Mouse (Mus musculus) neural tube, embryonic 14.5 days (tissue): ENCODE data around the gene Pxn. TPM values are rescaled to one million over a fixed set of nuclear protein-coding genes. Genes with fewer than 3 reads are reported as not detected.

ENCODE experiments used
- ATAC-seq: fragments of 200-750 bp; cut with Nextera tagmentation; 2 replicates; pipeline ENCODE4 v1.8.0; 2017; ENCODE audit warnings: low read depth, mild to moderate bottlenecking, moderate TSS enrichment, moderate library complexity
- H3K27ac ChIP-seq: fragments of 300-500 bp; sonication (generic); 2 replicates; pipeline ENCODE4 v1.5.1; 2014; ENCODE audit warnings: low read depth, mild to moderate bottlenecking, control low read depth, low read length, moderate library complexity, mixed read lengths
- H3K27me3 ChIP-seq: fragments of 300-500 bp; sonication (generic); 2 replicates; pipeline ENCODE4 v1.6.1; 2014; ENCODE audit warnings: low read length; ENCODE audit not compliant: control insufficient read depth, insufficient read depth
- H3K36me3 ChIP-seq: fragments of 300-500 bp; sonication (generic); 2 replicates; pipeline ENCODE4 v1.6.1; 2014; ENCODE audit warnings: low read length, mixed read lengths; ENCODE audit not compliant: control insufficient read depth, insufficient read depth
- H3K4me1 ChIP-seq: fragments of 300-500 bp; sonication (generic); 2 replicates; pipeline ENCODE4 v1.6.1; 2014; ENCODE audit warnings: low read length; ENCODE audit not compliant: control insufficient read depth, insufficient read depth
- H3K4me2 ChIP-seq: fragments of 300-500 bp; sonication (generic); 2 replicates; pipeline ENCODE4 v1.6.1; 2014; ENCODE audit warnings: mild to moderate bottlenecking, low read depth, low read length, control low read depth
- H3K4me3 ChIP-seq: fragments of 300-500 bp; sonication (generic); 2 replicates; pipeline ENCODE4 v1.5.1; 2014; ENCODE audit warnings: low read depth, low read length, control low read depth, mixed read lengths
- H3K9ac ChIP-seq: fragments of 300-500 bp; sonication (generic); replicated peaks from 2 replicates; pipeline ENCODE4 v1.6.1; 2014; ENCODE audit warnings: low read depth, mild to moderate bottlenecking, control low read depth, low read length, mixed read lengths
- H3K9me3 ChIP-seq: fragments of 300-500 bp; sonication (generic); 2 replicates; pipeline ENCODE4 v1.6.1; 2016; ENCODE audit warnings: low read length; ENCODE audit not compliant: control insufficient read depth
- WGBS: fragments of 180-500 bp; shearing (Covaris S2); extraction: QIAGEN DNeasy Blood & Tissue Kit; methylation state at CpG from one replicate; pipeline ENCODE4 v1.1.7; 2014; 5-methylcytosine and 5-hydroxymethylcytosine counted together
- microRNA-seq: library from miRNA; unstranded; fragments of <30 nt; microRNA quantifications from one replicate; pipeline ENCODE4, GENCODE M21; 2016
- polyA plus RNA-seq: library from polyadenylated mRNA; unstranded; fragments of >200 nt; fragmentation: Nextera tagmentation; extraction: Ambion mirVana; gene quantifications from 2 replicates; pipeline ENCODE4 v1.2.1, GENCODE M21; 2014

The Pxn gene
- polyA plus RNA-seq, 1 experiment from 2014 or later, result 8.5 TPM

- no peaks in the 10 kb centered on the region for H3K27me3 ChIP-seq
- H3K4me3 ChIP-seq, result no peak overlapping the region
- no peaks in the 10 kb centered on the region for H3K4me1 ChIP-seq
- H3K9ac ChIP-seq, result no peak overlapping the region
- H3K36me3 ChIP-seq, result peaks cover 75% of the 10 kb centered on the region
- no peak overlapping the region for H3K27ac ChIP-seq
- no peaks in the 10 kb centered on the region for H3K9me3 ChIP-seq
- H3K4me2 ChIP-seq, result no peak overlapping the region
- WGBS, result 94% methylated on average over 2 of the region's 2 CpGs
- ATAC-seq, result no peak
Observed at GRCm38 (mm10) chr5:115586780-115587179, 80.3 kb downstream of the Pxn start.

DNA sequence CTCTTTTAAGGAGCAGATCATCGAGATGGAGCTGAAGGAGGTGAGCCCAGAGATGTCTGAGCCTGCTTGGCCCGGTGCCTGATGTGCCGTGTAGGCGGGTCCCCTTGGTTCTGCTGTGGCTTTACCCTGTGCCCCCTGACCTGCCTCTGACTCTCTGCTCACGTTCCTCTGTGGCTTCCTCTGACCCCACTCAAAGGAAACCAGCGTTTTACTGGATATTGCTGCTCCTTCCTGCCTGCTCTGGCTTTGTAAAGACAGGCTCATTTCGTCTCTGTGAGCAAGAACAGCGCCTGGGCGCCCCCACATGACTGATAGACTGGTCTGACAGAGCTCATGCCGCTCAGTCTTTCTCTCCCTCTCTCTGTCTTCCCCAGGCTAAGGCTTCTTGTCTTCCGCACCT is 84.6 kb downstream of the Pxn start:
- no peak overlapping the region for H3K9ac ChIP-seq
- H3K27ac ChIP-seq, result no peak overlapping the region
- peaks cover 74% of the 10 kb centered on the region for H3K36me3 ChIP-seq
- H3K4me3 ChIP-seq, result no peak overlapping the region
- no peaks in the 10 kb centered on the region for H3K27me3 ChIP-seq
- H3K4me1 ChIP-seq, result no peaks in the 10 kb centered on the region
- H3K9me3 ChIP-seq, result no peaks in the 10 kb centered on the region
- WGBS, result 91% methylated on average over 11 of the region's 11 CpGs
- ATAC-seq, result no peak
- H3K4me2 ChIP-seq, result no peak overlapping the region

- H3K4me3 ChIP-seq, result no peak overlapping the region
- no peak overlapping the region for H3K27ac ChIP-seq
- no peak for ATAC-seq
- H3K27me3 ChIP-seq, result no peaks in the 10 kb centered on the region
- H3K36me3 ChIP-seq, result peaks cover 75% of the 10 kb centered on the region
- H3K9ac ChIP-seq, result no peak overlapping the region
- H3K9me3 ChIP-seq, result no peaks in the 10 kb centered on the region
- WGBS, result 94% methylated on average over 2 of the region's 2 CpGs
- H3K4me2 ChIP-seq, result no peak overlapping the region
- no peaks in the 10 kb centered on the region for H3K4me1 ChIP-seq
Observed at GRCm38 (mm10) chr5:115591506-115591905, 85.0 kb downstream of the Pxn start.

- Histone ChIP-seq H3K9me3 (no peaks in the 10 kb centered on the region), H3K27me3 (no peaks in the 10 kb centered on the region), H3K36me3 (peaks cover 74% of the 10 kb centered on the region), H3K27ac (no peak overlapping the region), H3K4me3 (no peak overlapping the region), H3K4me1 (no peaks in the 10 kb centered on the region), H3K9ac (no peak overlapping the region), H3K4me2 (no peak overlapping the region)
- ATAC-seq, result no peak
- 98% methylated on average over 6 of the region's 6 CpGs for WGBS
Observed at GRCm38 (mm10) chr5:115603561-115603960, 97.1 kb downstream of the Pxn start.

Small RNA genes within 50 kb of the gene (microRNA-seq; reads per million reads assigned to microRNA genes)
- not detected for gene Mir7029

Other genes with a start within 250 kb of the Pxn start
- gene Rnf10, start 233.8 kb upstream of the Pxn start, polyA plus RNA-seq, result 94.0 and 116 TPM in 2 replicates
- 58.5 and 61.8 TPM in 2 replicates for gene Coq5, start 227.0 kb upstream of the Pxn start, polyA plus RNA-seq
- gene Dynll1, start 205.7 kb upstream of the Pxn start, polyA plus RNA-seq, result 1,143 and 1,163 TPM in 2 replicates
- 123 and 140 TPM in 2 replicates for gene Srsf9, start 179.5 kb upstream of the Pxn start, polyA plus RNA-seq
- gene Gatc, start 165.5 kb upstream of the Pxn start, polyA plus RNA-seq, result 45.4 and 53.5 TPM in 2 replicates
- 54.5 and 59.2 TPM in 2 replicates for gene Triap1, start 165.5 kb upstream of the Pxn start, polyA plus RNA-seq
- 1,051 and 1,284 TPM in 2 replicates for gene Cox6a1, start 157.7 kb upstream of the Pxn start, polyA plus RNA-seq
- gene Msi1, start 77.1 kb upstream of the Pxn start, polyA plus RNA-seq, result 55.1 and 55.4 TPM in 2 replicates
- 0.58 TPM in 1 of 2 replicates, not detected in the other for gene Pla2g1b, start 40.4 kb upstream of the Pxn start, polyA plus RNA-seq
- 26.0 and 32.6 TPM in 2 replicates for gene Sirt4, start 22.0 kb upstream of the Pxn start, polyA plus RNA-seq
- gene Rplp0, start 52.8 kb downstream of the Pxn start, polyA plus RNA-seq, result 903 and 934 TPM in 2 replicates
- 41.9 and 45.2 TPM in 2 replicates for gene Gcn1l1, start 58.6 kb downstream of the Pxn start, polyA plus RNA-seq
- gene Rab35, start 125.2 kb downstream of the Pxn start, polyA plus RNA-seq, result 22.0 and 23.4 TPM in 2 replicates
- 34.7 and 42.5 TPM in 2 replicates for gene Bicdl1, start 224.9 kb downstream of the Pxn start, polyA plus RNA-seq